Mouse (Mus musculus): ENCODE results near the gene Itga2.

The Itga2 gene

DNA sequence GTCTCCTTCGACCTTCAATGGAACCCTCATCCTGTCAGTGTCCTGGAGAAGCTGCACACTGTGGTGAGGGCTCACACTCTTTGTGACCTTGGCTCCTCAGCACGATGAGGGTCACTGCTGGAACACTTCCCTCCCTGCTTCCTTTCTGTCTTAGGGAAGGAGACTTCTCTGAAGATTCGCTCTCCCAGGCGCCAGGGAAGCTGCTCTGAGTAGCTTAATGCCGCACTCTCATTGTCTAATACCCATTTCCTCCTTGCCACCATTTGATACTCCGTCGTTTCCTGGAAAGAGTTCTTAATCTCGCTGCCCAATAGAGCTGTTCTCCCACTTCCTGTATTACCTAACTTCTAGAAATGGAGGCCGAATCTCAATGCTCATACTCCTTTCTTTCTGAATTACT is 46.7 kb downstream of the Itga2 start:
- DNase-seq (ENCODE audit: extremely low spot score), result no peak

DNA sequence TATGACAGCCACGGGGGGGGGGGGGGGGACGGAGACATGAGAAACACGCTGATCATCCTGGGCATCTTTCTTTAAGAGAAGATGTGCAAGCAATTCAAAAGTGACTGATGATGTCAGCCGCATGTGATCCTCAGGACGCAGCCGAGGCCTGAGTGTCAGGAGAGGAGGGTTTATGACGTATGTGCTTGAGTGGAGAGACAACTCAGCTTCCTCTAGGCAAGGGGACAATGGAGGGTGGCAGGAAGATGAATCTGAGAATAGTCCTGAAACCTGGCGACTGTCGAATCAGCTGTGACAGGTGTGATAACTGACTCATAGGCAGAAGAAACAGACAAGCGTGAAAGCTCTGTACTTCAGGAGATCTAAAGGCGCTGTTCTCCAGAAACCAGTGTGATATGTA is 53.2 kb downstream of the Itga2 start:
- no peak for DNase-seq (ENCODE audit: extremely low spot score)

DNA sequence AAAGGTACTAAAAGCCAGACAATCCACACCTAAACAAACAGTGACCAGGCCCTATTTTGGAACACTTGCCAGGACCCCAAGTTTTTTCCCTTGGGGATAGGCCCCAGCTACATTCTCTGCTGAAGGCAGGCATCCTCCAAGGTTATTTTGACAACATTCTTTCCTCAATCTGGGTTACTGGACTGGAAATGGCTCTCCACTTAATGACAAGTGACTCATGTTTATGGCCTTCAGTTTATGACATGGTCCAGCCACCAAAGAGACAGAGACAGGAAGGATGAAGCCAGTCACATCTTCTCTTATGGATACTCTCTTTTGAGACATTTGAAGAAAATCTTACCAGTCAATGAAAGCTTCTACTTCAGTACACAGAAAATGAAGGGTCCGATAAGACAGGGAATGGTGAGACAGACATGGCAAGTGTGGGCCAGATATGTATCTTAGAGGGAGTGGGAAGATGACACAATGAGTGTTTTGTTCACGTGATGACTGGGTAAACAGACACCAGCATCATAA is 55.8 kb downstream of the Itga2 start:
- no peak for DNase-seq (ENCODE audit: extremely low spot score)

DNA sequence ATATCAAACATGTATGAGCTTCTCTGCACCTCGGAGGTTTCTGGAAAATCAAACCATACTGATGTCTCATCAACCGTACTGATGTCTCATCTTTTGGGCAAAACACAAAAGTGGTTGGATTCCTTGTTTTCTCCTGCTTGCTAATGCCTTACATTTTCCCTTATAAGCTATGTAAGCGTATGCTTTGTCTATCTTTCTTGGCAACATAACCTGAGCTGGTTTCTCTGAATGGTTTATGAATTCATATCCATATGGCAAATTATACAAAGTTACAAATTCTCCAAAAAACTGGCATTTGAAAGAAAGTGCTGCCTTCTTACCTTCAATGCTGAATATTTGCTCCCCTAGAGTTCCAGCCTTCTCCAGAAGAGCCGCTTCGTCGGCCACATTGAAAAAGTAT is 57.2 kb downstream of the Itga2 start:
- DNase-seq (ENCODE audit: extremely low spot score), result no peak

DNA sequence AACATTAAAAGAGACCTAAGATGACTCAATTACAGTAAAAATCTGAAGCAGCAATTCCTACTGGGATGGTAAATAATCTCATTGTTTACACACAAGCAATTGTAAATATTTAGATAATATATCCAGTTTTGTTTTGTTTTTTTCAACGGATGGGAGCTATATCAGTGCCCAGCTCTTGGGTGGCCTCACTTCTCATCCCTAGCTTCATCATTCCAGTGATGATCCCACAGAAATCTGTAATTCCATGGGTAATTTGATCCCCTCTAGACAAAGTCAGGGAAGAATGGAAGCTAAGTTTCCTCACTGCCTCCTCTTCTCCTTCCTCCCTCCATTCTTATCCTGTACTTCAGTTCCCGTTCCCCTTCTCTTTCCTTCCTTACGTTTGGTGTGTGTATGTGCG is 74.4 kb downstream of the Itga2 start:
- no peak for DNase-seq (ENCODE audit: extremely low spot score)

DNA sequence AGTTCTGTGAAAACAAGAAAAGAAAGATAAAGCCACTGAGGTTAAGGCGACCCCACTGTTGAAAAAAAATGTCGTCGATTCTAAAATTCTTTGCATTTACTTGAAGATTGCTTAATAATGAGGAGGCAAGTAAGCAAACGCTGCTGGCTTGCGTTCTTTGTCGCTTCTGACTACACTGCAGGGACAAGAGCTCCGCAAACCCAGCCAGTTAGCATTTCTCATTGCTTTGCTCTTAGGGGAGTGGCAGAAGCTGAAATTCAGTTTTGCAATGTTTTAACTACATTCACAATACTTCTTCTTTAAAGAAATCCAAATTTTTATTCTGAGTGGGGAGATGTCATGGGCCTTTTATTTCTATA is 75.7 kb downstream of the Itga2 start:
- DNase-seq (ENCODE audit: extremely low spot score), result peak; percentile 6

DNA sequence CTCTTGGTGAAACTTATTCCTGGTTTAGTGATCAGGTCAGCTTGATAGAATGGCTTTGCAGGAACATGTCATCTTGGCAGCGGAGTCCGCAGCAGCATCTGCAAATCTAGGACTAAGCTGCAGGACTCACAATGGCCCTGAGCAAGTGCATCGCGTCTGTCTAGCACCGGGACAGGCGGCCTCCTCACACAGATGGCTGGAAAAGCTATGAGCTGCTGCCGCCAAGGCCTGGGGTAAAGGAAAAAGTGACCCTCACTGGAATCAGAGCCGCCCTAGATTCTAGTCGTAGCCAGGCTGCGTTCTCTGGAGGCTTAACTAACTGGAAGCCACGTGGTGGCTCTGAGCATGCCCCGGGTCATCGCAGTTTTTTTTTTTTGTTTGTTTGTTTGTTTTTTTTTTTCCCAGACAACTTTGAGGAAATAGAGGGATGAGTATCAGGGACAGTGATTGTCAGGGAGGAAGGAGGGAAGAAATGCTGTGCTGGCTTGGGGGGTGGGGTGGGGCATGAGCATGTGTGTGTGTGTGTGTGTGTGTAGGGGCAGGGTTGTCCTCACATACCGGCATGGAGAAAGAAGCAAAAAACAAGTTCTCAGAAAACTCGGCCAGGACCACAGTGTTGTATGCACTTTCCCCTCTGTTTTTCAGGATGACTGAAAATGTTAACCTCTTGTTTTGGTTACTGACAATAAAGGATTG is 76.2 kb downstream of the Itga2 start:
- peak; percentile 29 for DNase-seq (ENCODE audit: extremely low spot score)

DNA sequence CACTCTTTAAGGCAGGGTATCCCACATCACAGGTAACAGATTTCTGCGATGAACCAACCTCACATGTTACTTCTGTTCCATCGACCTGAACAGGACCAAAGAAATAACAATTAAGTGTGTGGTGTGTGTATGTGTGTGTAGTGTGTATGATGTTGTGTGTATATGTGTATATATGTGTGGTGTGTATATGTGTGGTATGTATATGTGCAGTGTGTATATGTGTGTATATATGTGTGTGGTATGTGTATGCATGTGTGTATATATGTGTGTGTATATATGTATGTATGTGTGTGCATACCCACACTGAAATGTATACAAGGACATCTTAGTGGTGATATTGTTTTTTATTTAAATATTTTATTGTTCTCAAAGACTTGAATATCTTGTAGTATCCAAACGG is 77.5 kb downstream of the Itga2 start:
- DNase-seq (ENCODE audit: extremely low spot score), result no peak

DNA sequence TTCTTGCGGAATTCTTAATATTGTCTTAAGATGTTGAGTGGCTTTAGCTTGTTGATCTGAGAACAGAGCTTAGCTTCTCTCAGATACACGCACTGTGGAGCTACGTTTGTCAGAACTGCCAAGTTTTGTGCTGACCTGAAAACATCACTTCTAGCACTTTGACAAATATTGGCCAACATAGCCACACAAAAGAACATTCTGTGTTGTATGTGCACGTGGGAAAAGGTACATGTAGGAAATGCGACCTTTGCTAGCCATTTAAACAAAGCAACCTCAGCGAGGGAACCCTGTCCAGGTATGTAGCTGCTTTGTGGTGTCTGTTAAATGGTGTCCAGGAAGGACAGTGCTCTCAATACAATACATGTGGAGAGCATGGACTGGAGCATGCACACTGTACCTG is 77.9 kb downstream of the Itga2 start:
- no peak for DNase-seq (ENCODE audit: extremely low spot score)

DNA sequence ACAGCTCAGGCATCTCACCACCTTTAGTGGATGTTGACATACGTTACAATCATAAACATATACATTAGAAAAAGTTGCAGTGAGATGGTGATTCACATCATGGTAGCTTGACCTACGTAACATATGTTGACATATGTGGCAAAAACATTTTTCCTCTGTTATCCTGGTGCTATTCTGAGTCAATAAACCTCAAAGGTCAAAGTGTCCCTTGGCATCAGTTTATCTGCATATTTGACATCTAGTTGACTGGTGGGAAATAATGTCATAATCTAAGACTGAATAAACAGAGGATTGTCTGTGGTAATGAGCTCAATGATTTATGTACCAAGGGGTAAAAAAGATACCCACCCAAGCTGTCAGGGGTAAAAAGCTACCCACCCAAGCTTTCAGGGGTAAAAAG is 78.7 kb downstream of the Itga2 start:
- no peak for DNase-seq (ENCODE audit: extremely low spot score)

DNA sequence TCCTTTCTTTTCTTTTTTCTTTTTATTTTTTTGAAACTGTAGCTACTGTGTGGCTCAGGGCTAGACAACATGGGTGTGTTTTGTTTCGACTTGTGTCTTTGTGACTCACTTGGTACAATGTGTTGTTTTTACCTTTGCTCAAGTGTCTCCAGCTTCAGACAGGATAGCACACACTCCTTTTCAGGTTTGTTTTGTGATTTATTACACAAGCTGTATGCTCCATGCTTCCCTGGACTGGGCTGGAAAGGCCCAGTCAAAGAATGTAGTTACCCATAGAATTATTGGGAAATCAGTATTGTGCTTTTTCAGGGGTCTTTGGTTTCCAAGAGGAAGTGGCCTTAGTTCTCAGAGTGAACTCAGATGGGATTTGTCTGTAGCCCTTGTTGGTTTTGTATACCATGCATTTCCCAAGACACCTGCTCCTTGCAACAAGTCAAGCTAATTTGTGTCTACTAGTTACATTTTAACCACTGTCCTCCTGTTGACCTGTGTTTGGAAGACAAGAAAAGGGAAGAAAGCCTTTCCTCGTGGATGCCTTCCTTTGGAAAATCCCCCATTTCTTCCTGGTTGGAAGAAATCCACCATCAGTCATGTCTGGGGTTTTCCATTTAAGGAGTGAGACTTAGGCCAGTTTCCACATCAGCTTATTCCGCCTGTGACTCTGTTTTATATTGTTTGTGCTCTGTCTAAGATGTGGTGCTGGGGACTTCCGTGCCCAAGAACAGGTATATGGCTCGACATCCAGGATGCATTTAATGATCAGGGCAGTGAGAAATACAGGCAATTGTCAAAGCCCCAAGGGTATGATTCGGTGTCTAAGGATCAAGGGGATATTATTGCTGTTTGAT is 79.4 kb downstream of the Itga2 start:
- DNase-seq (ENCODE audit: extremely low spot score), result no peak

DNA sequence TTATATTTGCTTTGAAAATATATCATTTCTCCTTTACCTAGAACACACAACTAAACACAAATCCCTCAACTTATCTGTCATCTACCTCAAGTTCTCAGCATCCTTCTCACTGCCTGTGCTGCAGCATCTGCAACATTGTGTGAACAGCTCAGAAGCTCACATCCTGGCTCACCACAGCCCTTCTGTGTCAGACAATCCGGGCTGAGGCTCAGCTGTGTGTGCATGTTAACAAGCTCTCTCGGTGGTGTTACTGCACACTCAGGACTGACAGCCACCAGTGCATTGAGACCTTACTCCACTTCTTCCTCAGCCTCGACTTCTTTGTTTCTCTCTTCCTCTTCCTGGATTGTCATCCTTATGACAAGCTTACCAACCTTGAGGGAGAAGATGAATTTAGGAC is 83.0 kb downstream of the Itga2 start:
- no peak for DNase-seq (ENCODE audit: extremely low spot score)

DNA sequence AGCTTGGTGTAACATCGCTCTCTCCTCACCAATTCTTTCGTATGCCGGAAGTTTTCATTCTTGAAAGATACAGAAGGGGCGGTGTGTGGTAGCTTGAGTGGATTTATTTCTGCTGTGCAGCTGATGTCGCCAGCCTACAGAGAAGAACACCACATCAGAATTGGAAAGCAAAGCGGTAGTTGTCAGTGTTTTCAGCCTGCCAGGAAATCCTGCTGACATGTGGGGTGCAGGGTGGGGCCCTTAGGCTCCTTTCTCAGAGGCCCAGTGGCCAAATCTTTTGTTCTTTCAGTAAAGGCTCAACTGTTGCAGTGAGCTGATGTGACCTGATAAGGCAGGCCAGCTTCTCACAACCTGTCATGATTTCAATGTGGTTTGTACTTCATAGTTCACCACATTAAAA is 86.1 kb downstream of the Itga2 start:
- no peak for DNase-seq (ENCODE audit: extremely low spot score)

DNA sequence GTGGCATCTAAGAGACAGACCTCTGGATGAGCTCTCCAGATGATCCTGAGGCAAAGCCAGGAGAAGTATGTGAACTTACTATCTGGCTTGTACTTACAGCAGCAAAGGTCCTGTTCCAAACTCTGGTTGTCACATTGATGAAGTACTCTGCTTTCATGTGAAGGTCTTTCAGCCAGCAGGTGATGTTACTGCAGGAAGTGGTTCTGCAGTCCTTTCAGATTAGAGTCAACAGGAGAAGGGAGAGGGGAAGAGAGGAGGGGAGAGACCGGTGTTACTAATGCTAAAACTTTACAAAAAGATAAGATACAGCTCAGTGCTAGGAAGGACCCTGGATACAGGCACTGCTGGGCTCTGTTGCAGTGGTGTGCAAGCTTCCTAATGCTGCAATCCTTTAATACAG is 88.6 kb downstream of the Itga2 start:
- no peak for DNase-seq (ENCODE audit: extremely low spot score)

DNA sequence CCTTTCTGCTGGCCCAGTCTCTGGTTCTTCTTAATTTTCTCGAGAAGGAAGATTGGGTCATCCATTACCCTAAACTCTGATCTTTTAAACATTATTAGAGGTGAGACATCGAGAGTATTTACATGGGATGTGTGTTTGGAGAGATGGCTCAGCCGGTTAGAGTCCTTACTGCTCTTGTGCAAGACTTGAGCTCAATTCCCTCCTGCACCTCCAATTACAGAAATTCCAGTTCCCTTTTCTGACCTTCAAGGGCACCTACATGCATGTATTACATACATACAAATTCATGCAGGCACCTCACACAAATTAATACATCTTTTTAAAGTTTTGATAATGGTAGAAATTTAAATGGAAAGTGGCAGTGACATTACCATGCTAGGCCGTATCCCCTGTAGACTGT is 91.4 kb downstream of the Itga2 start:
- no peak for DNase-seq (ENCODE audit: extremely low spot score)

DNA sequence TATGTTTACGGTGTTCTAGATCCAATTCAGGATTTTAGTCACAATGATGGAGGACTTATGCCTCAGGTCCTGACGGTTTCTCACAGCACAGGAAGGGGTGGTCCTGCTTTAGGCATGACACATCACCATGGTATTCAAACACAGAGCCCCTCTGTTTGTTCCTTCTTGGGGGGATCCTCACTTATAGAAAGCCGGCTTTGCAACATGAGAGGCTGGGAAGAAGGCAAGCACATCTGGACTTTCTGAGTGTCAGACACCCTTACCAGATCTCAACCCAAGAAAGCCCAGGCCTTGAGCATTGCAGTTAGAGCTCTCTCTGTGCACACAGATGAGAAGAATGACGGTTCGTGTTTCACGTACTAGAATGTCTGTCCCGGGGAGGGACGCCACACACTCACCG is 92.8 kb downstream of the Itga2 start:
- no peak for DNase-seq (ENCODE audit: extremely low spot score)

DNA sequence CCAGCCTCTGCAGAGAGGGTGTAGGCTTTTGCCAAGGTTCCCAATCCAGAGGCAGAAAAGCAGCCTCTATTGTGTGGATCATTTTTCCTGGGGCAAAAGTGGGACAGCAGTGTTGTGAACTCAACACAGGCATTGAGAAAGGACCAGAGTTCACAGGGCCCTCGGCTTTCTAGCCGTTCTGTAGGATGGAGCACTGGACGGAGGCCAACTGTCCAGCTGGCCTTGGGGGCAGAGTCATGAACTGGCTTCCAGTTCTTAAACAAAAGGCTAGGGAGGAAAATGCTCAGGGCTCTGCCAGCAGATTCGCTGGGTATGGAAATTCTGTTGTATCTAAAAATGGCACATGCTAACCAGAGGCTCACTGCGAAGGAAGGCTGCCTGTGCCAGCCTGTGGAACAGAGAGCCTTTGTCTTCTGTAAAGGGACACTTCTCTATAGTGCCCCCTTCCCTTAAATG is 93.3 kb downstream of the Itga2 start:
- no peak for DNase-seq (ENCODE audit: extremely low spot score)

DNA sequence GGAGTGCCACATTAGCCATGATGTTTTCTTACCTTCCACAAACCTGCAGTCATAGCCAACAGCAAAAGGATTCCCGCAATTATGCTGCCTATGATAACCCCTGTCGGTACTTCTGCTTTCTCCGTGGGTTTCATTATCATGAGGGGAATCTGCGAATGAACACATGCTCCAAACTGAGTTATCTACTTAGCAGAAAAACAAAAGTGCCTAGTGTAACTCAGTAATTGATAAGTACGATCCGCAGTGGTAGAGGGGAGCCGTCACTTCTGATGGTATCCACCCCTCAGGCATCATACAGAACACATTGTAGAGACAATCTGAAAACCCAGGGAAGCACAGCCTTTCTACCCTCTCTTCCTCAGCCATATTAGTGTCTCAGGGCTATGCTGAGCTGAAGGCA is 94.8 kb downstream of the Itga2 start:
- no peak for DNase-seq (ENCODE audit: extremely low spot score)

DNA sequence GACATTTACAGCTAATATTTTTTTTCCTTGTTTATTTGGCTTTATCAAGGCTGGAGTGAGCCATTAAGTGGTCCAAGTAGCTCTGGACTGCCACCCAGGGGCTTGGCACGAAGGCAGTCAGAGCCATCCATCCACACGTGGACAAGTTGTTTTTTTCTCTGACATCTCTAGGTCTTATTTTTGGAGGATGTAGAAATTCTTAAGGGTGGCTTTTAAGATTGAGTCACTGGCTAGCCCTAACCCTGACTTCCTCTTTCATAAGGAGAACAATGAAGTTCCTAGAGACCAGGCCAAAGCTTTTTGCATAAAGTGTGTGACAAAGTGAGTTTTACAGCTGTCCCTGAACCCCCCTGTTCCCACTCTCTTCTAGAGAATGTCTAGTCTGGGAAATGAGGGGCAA is 97.3 kb downstream of the Itga2 start:
- DNase-seq (ENCODE audit: extremely low spot score), result no peak

DNA sequence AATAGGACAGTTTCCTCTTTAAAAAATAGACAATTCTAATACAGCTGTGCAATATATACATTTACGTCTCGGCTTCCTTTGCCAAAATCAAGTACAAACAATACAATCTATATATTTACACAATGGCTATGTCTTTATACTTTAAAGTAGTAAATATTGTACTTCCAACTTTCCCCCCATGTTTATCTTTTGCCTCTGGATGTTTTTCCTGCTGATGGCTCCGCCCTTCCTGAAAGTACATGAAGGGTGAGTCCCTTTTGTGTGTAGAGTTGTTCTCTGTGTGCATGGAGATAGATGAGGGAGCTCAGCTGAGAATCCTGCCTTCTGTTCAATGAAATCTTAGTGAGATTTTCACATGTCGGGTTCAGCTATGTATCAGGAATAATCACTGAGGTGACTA is 98.5 kb downstream of the Itga2 start:
- DNase-seq (ENCODE audit: extremely low spot score), result no peak

DNA sequence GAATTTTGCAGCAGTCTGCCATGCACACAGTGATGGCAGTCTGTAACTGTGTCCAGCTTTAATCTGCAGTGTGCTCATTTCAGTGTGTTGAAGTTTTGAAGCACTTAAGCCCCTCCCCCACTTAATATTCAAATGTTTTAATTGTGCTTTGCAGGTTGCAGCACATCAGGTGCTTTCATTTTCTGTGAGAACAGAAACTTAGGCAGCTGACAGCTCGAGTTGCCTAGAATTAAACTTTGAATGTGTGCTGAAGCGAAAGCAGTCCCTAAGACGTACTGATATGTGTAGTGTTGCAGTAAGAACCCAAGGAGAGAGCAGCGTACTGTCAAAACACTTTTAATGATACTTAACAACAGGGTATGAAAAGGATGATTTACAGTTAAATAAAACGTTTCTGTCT is 99.1 kb downstream of the Itga2 start:
- DNase-seq (ENCODE audit: extremely low spot score), result no peak

DNA sequence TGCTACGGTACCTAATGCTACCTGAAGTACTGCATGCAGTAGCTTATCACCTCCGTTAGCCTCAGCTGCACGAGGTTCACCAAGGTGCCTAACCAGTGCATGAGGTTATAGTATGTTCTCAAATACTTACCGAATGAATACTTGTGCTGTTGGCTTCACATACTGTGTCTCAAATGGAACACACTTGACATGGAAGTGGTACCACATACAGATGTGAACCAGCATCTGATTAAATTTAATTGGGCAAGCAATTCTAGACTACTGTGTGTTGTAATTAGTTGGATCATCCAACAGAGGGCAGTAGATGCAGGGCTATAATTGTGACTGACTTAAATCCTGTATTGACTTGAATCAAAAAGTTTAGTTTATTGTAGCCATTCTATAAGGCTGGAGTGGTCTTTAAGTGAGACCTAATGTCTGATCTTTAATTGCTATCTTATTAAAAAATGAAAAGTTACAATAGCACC is 100.5 kb downstream of the Itga2 start:
- DNase-seq (ENCODE audit: extremely low spot score), result peak; percentile 40

DNA sequence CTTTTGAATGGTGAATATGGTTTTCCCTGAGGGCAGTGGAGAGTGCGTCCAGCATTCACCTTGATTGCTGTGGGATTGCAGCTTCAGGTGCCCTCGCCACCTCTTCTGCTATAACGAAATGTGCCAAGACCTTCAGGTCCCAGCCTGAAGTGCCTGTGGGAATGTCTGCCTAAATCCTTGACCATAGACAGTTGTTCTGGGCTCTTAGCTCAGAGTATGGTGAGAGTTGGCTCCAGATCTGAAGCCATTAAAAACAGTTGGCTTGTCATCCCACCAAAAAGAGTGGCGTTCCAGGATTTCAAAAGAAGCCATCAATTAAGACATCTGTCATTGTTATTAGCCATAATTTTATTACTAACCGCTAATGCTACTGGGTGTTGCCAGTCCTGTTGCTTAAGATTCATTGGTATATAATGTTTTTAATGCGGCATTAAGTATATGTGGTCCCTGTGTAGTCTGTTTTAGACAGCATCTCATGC is 106.5 kb downstream of the Itga2 start:
- no peak for DNase-seq (ENCODE audit: extremely low spot score)
